Mouse (Mus musculus) central nervous system, embryonic 18 days (tissue): ENCODE measurements around the gene Slco1b2. TPM values are rescaled to one million over a fixed set of nuclear protein-coding genes. Genes with fewer than 3 reads are reported as not detected.

ENCODE experiments used
- polyA plus RNA-seq: library from polyadenylated mRNA; depleted of rRNA; stranded (reverse); fragments of >200 nt; gene quantifications from 2 replicates; pipeline ENCODE4 v1.2.3, GENCODE M21; 2012; rRNA removed

Slco1b2 gene
- 0.11 and 0.16 TPM in 2 replicates for polyA plus RNA-seq

DNA sequence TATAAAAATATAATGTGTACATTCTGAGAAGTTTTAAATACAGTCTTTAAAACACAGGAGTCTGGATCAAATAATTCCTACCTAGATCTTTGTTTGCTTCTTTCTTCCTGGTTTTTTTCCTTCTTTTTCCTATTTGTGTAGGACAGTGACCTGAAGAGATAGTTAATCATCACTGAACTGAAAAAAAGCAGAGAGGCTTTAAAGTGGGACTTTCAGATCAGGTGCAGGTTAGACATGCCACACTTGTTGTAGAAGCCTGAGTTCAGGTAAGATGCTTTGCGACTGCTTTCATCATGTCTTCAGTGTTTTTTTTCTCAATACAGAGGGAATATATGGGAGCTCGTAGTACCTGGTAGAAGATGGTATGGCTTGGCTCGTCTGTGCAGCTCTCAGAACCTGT, at the start of gene Slco1b2:
Gene Slco1b2, plus strand, starts transcription at position 228 of the 400 bp plus-strand sequence.

Other genes with a start within 250 kb of the Slco1b2 start
- gene Slco1c1, start 105.2 kb upstream of the Slco1b2 start, polyA plus RNA-seq, result 30.9 and 32.9 TPM in 2 replicates
- gene Gm5724, start 144.3 kb downstream of the Slco1b2 start, polyA plus RNA-seq, result not detected in 2 replicates
- gene Slco1a4, start 226.7 kb downstream of the Slco1b2 start, polyA plus RNA-seq, result 1.1 and 1.8 TPM in 2 replicates